Mouse (Mus musculus): ENCODE measurements around the gene Ddx10. TPM values are rescaled to one million over a fixed set of nuclear protein-coding genes. Genes with fewer than 3 reads are reported as not detected.

The Ddx10 gene
- polyA plus RNA-seq, 1 experiment from 2014 or later: 23.9 TPM

DNA sequence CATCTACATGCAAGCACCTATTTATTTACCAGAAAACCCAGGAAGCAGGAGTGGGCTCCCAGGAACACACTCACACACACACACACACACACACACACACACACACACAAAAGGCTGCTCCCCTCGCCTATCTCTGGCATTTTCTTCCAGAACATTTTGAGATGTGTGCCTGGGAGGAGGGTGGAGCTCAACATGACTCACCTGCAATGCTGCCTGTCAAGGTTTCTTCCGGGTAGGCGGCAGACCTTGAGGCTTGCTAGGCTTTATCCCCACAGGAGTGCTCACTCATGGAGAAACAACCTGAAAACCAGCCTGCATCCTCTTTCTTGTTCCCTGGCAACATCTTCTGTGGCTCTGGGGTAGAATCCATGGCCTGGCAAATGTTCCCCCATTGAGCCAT, 171.9 kb downstream of the Ddx10 start:
- CTCF ChIA-PET: no interaction called here
- POLR2A ChIA-PET: interaction anchor here (1.0 kb wide), 1 partner anchor 12 kb away, joined by 5 read pairs; no protein-coding TSS in a partner anchor
- in situ Hi-C loops (cut with MboI; ENCODE audit: low pct_unique_long_range_greater_than_20kb): no loop called here

DNA sequence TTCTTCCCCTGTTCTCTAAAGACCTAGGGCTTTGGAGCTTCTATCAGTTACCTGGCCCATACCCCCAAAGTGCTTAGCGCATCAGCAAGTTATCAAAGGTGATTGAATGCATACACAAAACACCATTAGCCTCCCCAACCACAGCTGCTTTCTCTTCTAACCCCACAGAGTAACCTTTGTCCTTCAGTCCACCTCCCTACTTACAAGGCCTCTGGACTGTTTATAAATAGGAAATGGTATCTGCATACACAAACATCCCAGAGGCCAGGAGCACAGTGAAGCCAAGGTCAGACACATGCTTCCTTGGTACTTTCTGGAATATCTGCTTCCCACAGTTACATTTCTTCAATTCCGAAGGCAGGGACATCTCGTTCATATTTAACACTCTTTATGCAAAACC, 173.4 kb downstream of the Ddx10 start:
- ChIA-PET CTCF (no interaction called here), POLR2A (interaction anchor here (1.0 kb wide), 1 partner anchor 10 kb away, joined by 4 read pairs; no protein-coding TSS in a partner anchor)
- no peak for TF ChIP-seq CTCF (IDR thresholded peaks at IDR 0.05)

More for the DNA sequence above, 171.9 kb downstream of the Ddx10 start:
- ATAC-seq (no peak), DNase-seq (ENCODE audit: low read depth, low spot score) (no peak)
- no peaks in the 10 kb centered on the region for H3K27me3 ChIP-seq
- TF ChIP-seq CTCF (IDR thresholded peaks at IDR 0.05): no peak

GRCm38 (mm10) chr9:53073576-53074112, 174.2 kb downstream of the Ddx10 start:
- in situ Hi-C loops (cut with MboI; ENCODE audit: low pct_unique_long_range_greater_than_20kb): no loop called here
- no peaks in the 10 kb centered on the region for H3K27me3 ChIP-seq
- POLR2A ChIA-PET: no interaction called here

More for the DNA sequence above, 173.4 kb downstream of the Ddx10 start:
- in situ Hi-C loops (cut with MboI; ENCODE audit: low pct_unique_long_range_greater_than_20kb): no loop called here
- DNase-seq (ENCODE audit: low read depth, low spot score) (no peak), ATAC-seq (no peak)
- H3K27me3 ChIP-seq: no peaks in the 10 kb centered on the region

DNA sequence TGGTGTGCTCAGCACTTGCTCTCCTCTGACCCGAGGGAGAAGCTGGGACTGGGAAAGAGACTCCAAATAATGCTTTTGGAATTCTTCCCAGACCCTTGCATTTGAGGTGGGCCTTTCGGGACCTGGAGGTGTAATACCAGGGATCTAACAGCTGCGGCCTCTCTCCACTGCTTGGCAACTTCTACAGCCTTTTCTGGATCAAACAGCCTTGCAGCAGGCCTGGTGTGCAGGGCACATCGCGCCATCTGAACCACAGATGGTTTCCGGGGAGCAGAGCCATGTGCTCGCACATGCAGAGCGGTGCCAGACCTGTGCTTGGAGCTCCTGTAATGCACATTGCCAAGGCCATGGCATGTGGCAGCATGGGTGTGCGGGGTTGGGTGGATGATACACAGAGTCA, 175.8 kb downstream of the Ddx10 start:
- DNase-seq (ENCODE audit: low read depth, low spot score) (no peak), ATAC-seq (no peak)
- no peaks in the 10 kb centered on the region for H3K27me3 ChIP-seq
- CTCF ChIA-PET: interaction anchor here (1.2 to 2.4 kb wide), 2 partner anchors 9 to 22 kb away, joined by 3 to 8 read pairs; no protein-coding TSS in a partner anchor
- no peak for TF ChIP-seq CTCF (IDR thresholded peaks at IDR 0.05)
- in situ Hi-C loops (cut with MboI; ENCODE audit: low pct_unique_long_range_greater_than_20kb): no loop called here
- POLR2A ChIA-PET: interaction anchor here (1.0 kb wide), 1 partner anchor 9 kb away, joined by 7 read pairs; no protein-coding TSS in a partner anchor

More at GRCm38 (mm10) chr9:53073576-53074112, 174.2 kb downstream of the Ddx10 start:
- no peak for DNase-seq (ENCODE audit: low read depth, low spot score)
- no peak for ATAC-seq
- CTCF ChIA-PET: interaction anchor here (1.0 kb wide), 1 partner anchor 71 kb away, joined by 3 read pairs; no protein-coding TSS in a partner anchor
- TF ChIP-seq CTCF (IDR thresholded peaks at IDR 0.05): no peak

GRCm38 (mm10) chr9:53070875-53071524, 176.9 kb downstream of the Ddx10 start:
- ATAC-seq (no peak), DNase-seq (ENCODE audit: low read depth, low spot score) (no peak)
- H3K27me3 ChIP-seq: no peaks in the 10 kb centered on the region
- in situ Hi-C loops (cut with MboI; ENCODE audit: low pct_unique_long_range_greater_than_20kb): no loop called here
- TF ChIP-seq CTCF (IDR thresholded peaks at IDR 0.05): no peak
- ChIA-PET CTCF (interaction anchor here (1.2 to 2.4 kb wide), 2 partner anchors 10 to 20 kb away, joined by 3 to 8 read pairs; no protein-coding TSS in a partner anchor), POLR2A (no interaction called here)

GRCm38 (mm10) chr9:53068166-53068565, 179.7 kb downstream of the Ddx10 start:
- POLR2A ChIA-PET: no interaction called here
- DNase-seq (ENCODE audit: low read depth, low spot score) (no peak), ATAC-seq (no peak)
- no peaks in the 10 kb centered on the region for H3K27me3 ChIP-seq
- CTCF ChIA-PET: no interaction called here
- in situ Hi-C loops (cut with MboI; ENCODE audit: low pct_unique_long_range_greater_than_20kb): no loop called here
- TF ChIP-seq CTCF (IDR thresholded peaks at IDR 0.05): no peak

- ChIA-PET POLR2A (no interaction called here), CTCF (no interaction called here)
- TF ChIP-seq CTCF (IDR thresholded peaks at IDR 0.05): no peak
- ATAC-seq (peak; percentile 54), DNase-seq (ENCODE audit: low read depth, low spot score) (peak; percentile 42)
- H3K27me3 ChIP-seq: no peaks in the 10 kb centered on the region
- in situ Hi-C loops (cut with MboI; ENCODE audit: low pct_unique_long_range_greater_than_20kb): no loop called here
These were observed 181.4 kb downstream of the Ddx10 start for GRCm38 (mm10) chr9:53066428-53066827.

- POLR2A ChIA-PET: interaction anchor here (0.9 to 1.3 kb wide), 2 partner anchors 10 to 11 kb away, joined by 4 to 5 read pairs; no protein-coding TSS in a partner anchor
These were observed 182.8 kb downstream of the Ddx10 start for GRCm38 (mm10) chr9:53065028-53065427.

GRCm38 (mm10) chr9:53064531-53064930, 183.3 kb downstream of the Ddx10 start:
- no peaks in the 10 kb centered on the region for H3K27me3 ChIP-seq
- ATAC-seq (no peak), DNase-seq (ENCODE audit: low read depth, low spot score) (no peak)
- ChIA-PET CTCF (no interaction called here), POLR2A (interaction anchor here (0.9 to 1.3 kb wide), 2 partner anchors 10 to 12 kb away, joined by 4 to 5 read pairs; no protein-coding TSS in a partner anchor)
- in situ Hi-C loops (cut with MboI; ENCODE audit: low pct_unique_long_range_greater_than_20kb): no loop called here
- TF ChIP-seq CTCF (IDR thresholded peaks at IDR 0.05): no peak

More at GRCm38 (mm10) chr9:53065028-53065427, 182.8 kb downstream of the Ddx10 start:
- DNase-seq (ENCODE audit: low read depth, low spot score) (no peak), ATAC-seq (no peak)
- no peaks in the 10 kb centered on the region for H3K27me3 ChIP-seq
- in situ Hi-C loops (cut with MboI; ENCODE audit: low pct_unique_long_range_greater_than_20kb): no loop called here
- CTCF ChIA-PET: no interaction called here
- no peak for TF ChIP-seq CTCF (IDR thresholded peaks at IDR 0.05)

- ATAC-seq (no peak), DNase-seq (ENCODE audit: low read depth, low spot score) (no peak)
- in situ Hi-C loops (cut with MboI; ENCODE audit: low pct_unique_long_range_greater_than_20kb): no loop called here
- no peaks in the 10 kb centered on the region for H3K27me3 ChIP-seq
- POLR2A ChIA-PET: no interaction called here
- TF ChIP-seq CTCF (IDR thresholded peaks at IDR 0.05): no peak
- CTCF ChIA-PET: interaction anchor here (0.9 kb wide), 1 partner anchor 48 kb away, joined by 3 read pairs; no protein-coding TSS in a partner anchor
These were observed 192.5 kb downstream of the Ddx10 start for GRCm38 (mm10) chr9:53055306-53055705.

Other genes with a start within 250 kb of the Ddx10 start
- 0.76 TPM for gene Exph5, start 53.6 kb upstream of the Ddx10 start, polyA plus RNA-seq (2021)
- 32.3 TPM for gene Kdelc2, start 136.0 kb upstream of the Ddx10 start, polyA plus RNA-seq (2021)
- gene 4930550C14Rik, start 154.3 kb upstream of the Ddx10 start, polyA plus RNA-seq (2021): 0.13 TPM